Mouse (Mus musculus): ENCODE results near the gene Adra1b. TPM values are rescaled to one million over a fixed set of nuclear protein-coding genes. Genes with fewer than 3 reads are reported as not detected.
A peak's percentile ranks its signal among the peaks of the same experiment; 100 is the strongest.

Adra1b gene
- polyA plus RNA-seq, 1 experiment from 2014 or later, result 0.55 TPM

GRCm38 (mm10) chr11:43840491-43840890 is 60.5 kb downstream of the Adra1b start:
- 68% methylated on average over 6 of the region's 6 CpGs for WGBS
- H3K9me3 ChIP-seq (ENCODE audit: control insufficient read depth, low read length), result no peaks in the 10 kb centered on the region
- ATAC-seq (replicated peaks; ENCODE audit: low FRiP score), result no peak
- no peak overlapping the region for H3K9ac ChIP-seq (ENCODE audit: low read depth, low read length)
- no peaks in the 10 kb centered on the region for H3K4me1 ChIP-seq (replicated peaks; ENCODE audit: control insufficient read depth, insufficient read depth, low read length)
- DNase-seq (ENCODE audit: low spot score), result no peak
- H3K27me3 ChIP-seq (replicated peaks; ENCODE audit: control insufficient read depth, insufficient read depth, low read length), result peaks cover 23% of the 10 kb centered on the region
- H3K4me3 ChIP-seq (ENCODE audit: low read depth, low read length), result no peak overlapping the region
- no peaks in the 10 kb centered on the region for H3K36me3 ChIP-seq (ENCODE audit: control insufficient read depth, insufficient read depth, low read length)
- H3K27ac ChIP-seq (ENCODE audit: low read depth, low read length), result no peak overlapping the region
- H3K4me2 ChIP-seq, result no peak overlapping the region

- peak; percentile 74 for ATAC-seq (replicated peaks; ENCODE audit: low FRiP score)
Observed at GRCm38 (mm10) chr11:43835880-43836740, 64.9 kb downstream of the Adra1b start.

GRCm38 (mm10) chr11:43835456-43835855 is 65.6 kb downstream of the Adra1b start:
- 91% methylated on average over 15 of the region's 15 CpGs for WGBS
- H3K27me3 ChIP-seq (replicated peaks; ENCODE audit: control insufficient read depth, insufficient read depth, low read length), result peaks cover 34% of the 10 kb centered on the region

More at GRCm38 (mm10) chr11:43835880-43836740, 64.9 kb downstream of the Adra1b start:
- Histone ChIP-seq H3K9me3 (ENCODE audit: control insufficient read depth, low read length) (no peaks in the 10 kb centered on the region), H3K4me3 (ENCODE audit: low read depth, low read length) (peak overlapping the region; percentile 46), H3K4me1 (replicated peaks; ENCODE audit: control insufficient read depth, insufficient read depth, low read length) (no peaks in the 10 kb centered on the region), H3K27me3 (replicated peaks; ENCODE audit: control insufficient read depth, insufficient read depth, low read length) (peaks cover 34% of the 10 kb centered on the region), H3K9ac (ENCODE audit: low read depth, low read length) (peak overlapping the region; percentile 43; the same call in 1 of the 2 replicates), H3K27ac (ENCODE audit: low read depth, low read length) (no peak overlapping the region), H3K4me2 (peak overlapping the region; percentile 69), H3K36me3 (ENCODE audit: control insufficient read depth, insufficient read depth, low read length) (no peaks in the 10 kb centered on the region)
- 7% methylated on average over 67 of the region's 68 CpGs for WGBS
- DNase-seq (ENCODE audit: low spot score), result peak; percentile 77

GRCm38 (mm10) chr11:43834531-43834930 is 66.5 kb downstream of the Adra1b start:
- H3K4me2 ChIP-seq, result no peak overlapping the region
- H3K4me3 ChIP-seq (ENCODE audit: low read depth, low read length), result no peak overlapping the region
- peaks cover 31% of the 10 kb centered on the region for H3K27me3 ChIP-seq (replicated peaks; ENCODE audit: control insufficient read depth, insufficient read depth, low read length)
- no peaks in the 10 kb centered on the region for H3K36me3 ChIP-seq (ENCODE audit: control insufficient read depth, insufficient read depth, low read length)
- no peak for DNase-seq (ENCODE audit: low spot score)
- no peaks in the 10 kb centered on the region for H3K4me1 ChIP-seq (replicated peaks; ENCODE audit: control insufficient read depth, insufficient read depth, low read length)
- H3K27ac ChIP-seq (ENCODE audit: low read depth, low read length), result no peak overlapping the region
- ATAC-seq (replicated peaks; ENCODE audit: low FRiP score), result no peak
- H3K9me3 ChIP-seq (ENCODE audit: control insufficient read depth, low read length), result no peaks in the 10 kb centered on the region
- H3K9ac ChIP-seq (ENCODE audit: low read depth, low read length), result no peak overlapping the region
- WGBS, result 62% methylated on average over 11 of the region's 11 CpGs

More at GRCm38 (mm10) chr11:43835456-43835855, 65.6 kb downstream of the Adra1b start:
- no peak overlapping the region for H3K4me3 ChIP-seq (ENCODE audit: low read depth, low read length)
- H3K9ac ChIP-seq (ENCODE audit: low read depth, low read length), result no peak overlapping the region
- no peaks in the 10 kb centered on the region for H3K9me3 ChIP-seq (ENCODE audit: control insufficient read depth, low read length)
- no peak overlapping the region for H3K4me2 ChIP-seq
- no peak for ATAC-seq (replicated peaks; ENCODE audit: low FRiP score)
- H3K27ac ChIP-seq (ENCODE audit: low read depth, low read length), result no peak overlapping the region
- no peaks in the 10 kb centered on the region for H3K36me3 ChIP-seq (ENCODE audit: control insufficient read depth, insufficient read depth, low read length)
- H3K4me1 ChIP-seq (replicated peaks; ENCODE audit: control insufficient read depth, insufficient read depth, low read length), result no peaks in the 10 kb centered on the region
- no peak for DNase-seq (ENCODE audit: low spot score)

GRCm38 (mm10) chr11:43831530-43831929 is 69.5 kb downstream of the Adra1b start:
- DNase-seq (ENCODE audit: low spot score) (no peak), ATAC-seq (replicated peaks; ENCODE audit: low FRiP score) (no peak)
- H3K4me2 ChIP-seq, result no peak overlapping the region
- H3K36me3 ChIP-seq (ENCODE audit: control insufficient read depth, insufficient read depth, low read length), result no peaks in the 10 kb centered on the region
- H3K4me3 ChIP-seq (ENCODE audit: low read depth, low read length), result no peak overlapping the region
- no peak overlapping the region for H3K9ac ChIP-seq (ENCODE audit: low read depth, low read length)
- peaks cover 21% of the 10 kb centered on the region for H3K27me3 ChIP-seq (replicated peaks; ENCODE audit: control insufficient read depth, insufficient read depth, low read length)
- H3K4me1 ChIP-seq (replicated peaks; ENCODE audit: control insufficient read depth, insufficient read depth, low read length), result no peaks in the 10 kb centered on the region
- no peaks in the 10 kb centered on the region for H3K9me3 ChIP-seq (ENCODE audit: control insufficient read depth, low read length)
- H3K27ac ChIP-seq (ENCODE audit: low read depth, low read length), result no peak overlapping the region
- 71% methylated on average over 4 of the region's 4 CpGs for WGBS

GRCm38 (mm10) chr11:43826769-43827168 is 74.2 kb downstream of the Adra1b start:
- H3K36me3 ChIP-seq (ENCODE audit: control insufficient read depth, insufficient read depth, low read length), result no peaks in the 10 kb centered on the region
- H3K27ac ChIP-seq (ENCODE audit: low read depth, low read length), result no peak overlapping the region
- WGBS, result 87% methylated on average over 4 of the region's 4 CpGs
- no peaks in the 10 kb centered on the region for H3K27me3 ChIP-seq (replicated peaks; ENCODE audit: control insufficient read depth, insufficient read depth, low read length)
- H3K9ac ChIP-seq (ENCODE audit: low read depth, low read length), result no peak overlapping the region
- H3K9me3 ChIP-seq (ENCODE audit: control insufficient read depth, low read length), result no peaks in the 10 kb centered on the region
- no peak overlapping the region for H3K4me2 ChIP-seq
- DNase-seq (ENCODE audit: low spot score) (no peak), ATAC-seq (replicated peaks; ENCODE audit: low FRiP score) (no peak)
- no peak overlapping the region for H3K4me3 ChIP-seq (ENCODE audit: low read depth, low read length)
- no peaks in the 10 kb centered on the region for H3K4me1 ChIP-seq (replicated peaks; ENCODE audit: control insufficient read depth, insufficient read depth, low read length)

- 59% methylated on average over 5 of the region's 5 CpGs for WGBS
- Histone ChIP-seq H3K9ac (ENCODE audit: low read depth, low read length) (no peak overlapping the region), H3K9me3 (ENCODE audit: control insufficient read depth, low read length) (no peaks in the 10 kb centered on the region), H3K4me3 (ENCODE audit: low read depth, low read length) (no peak overlapping the region), H3K4me2 (no peak overlapping the region), H3K36me3 (ENCODE audit: control insufficient read depth, insufficient read depth, low read length) (no peaks in the 10 kb centered on the region), H3K27me3 (replicated peaks; ENCODE audit: control insufficient read depth, insufficient read depth, low read length) (no peaks in the 10 kb centered on the region), H3K4me1 (replicated peaks; ENCODE audit: control insufficient read depth, insufficient read depth, low read length) (no peaks in the 10 kb centered on the region), H3K27ac (ENCODE audit: low read depth, low read length) (no peak overlapping the region)
- no peak for DNase-seq (ENCODE audit: low spot score)
- no peak for ATAC-seq (replicated peaks; ENCODE audit: low FRiP score)
Observed at GRCm38 (mm10) chr11:43823349-43823748, 77.7 kb downstream of the Adra1b start.

GRCm38 (mm10) chr11:43820552-43821460 is 80.2 kb downstream of the Adra1b start:
- Histone ChIP-seq H3K4me3 (ENCODE audit: low read depth, low read length) (no peak overlapping the region), H3K27me3 (replicated peaks; ENCODE audit: control insufficient read depth, insufficient read depth, low read length) (no peaks in the 10 kb centered on the region), H3K4me1 (replicated peaks; ENCODE audit: control insufficient read depth, insufficient read depth, low read length) (no peaks in the 10 kb centered on the region), H3K9me3 (ENCODE audit: control insufficient read depth, low read length) (no peaks in the 10 kb centered on the region), H3K27ac (ENCODE audit: low read depth, low read length) (no peak overlapping the region), H3K4me2 (no peak overlapping the region), H3K9ac (ENCODE audit: low read depth, low read length) (no peak overlapping the region), H3K36me3 (ENCODE audit: control insufficient read depth, insufficient read depth, low read length) (no peaks in the 10 kb centered on the region)
- WGBS, result 66% methylated on average over 11 of the region's 11 CpGs
- ATAC-seq (replicated peaks; ENCODE audit: low FRiP score) (no peak), DNase-seq (ENCODE audit: low spot score) (no peak)
